9 mouse cellular contexts compared by ENCODE assay signal in genomic region chr12:86775561-86776280, GRCm38 (mm10). TPM values are rescaled to one million over a fixed set of nuclear protein-coding genes. Genes with fewer than 3 reads are reported as not detected.
DNase-seq lines count a peak whose midpoint lies in the region; ATAC-seq and TF ChIP-seq lines count a peak whose summit lies in the region.
"Had no signal": no experiment of that assay in that cellular context is flagged by ENCODE, and none has a peak within 500 bp of the region (broad histone marks: within the 10 kb centered on the region; RNA-seq: fewer than 3 reads in every experiment).

No protein-coding gene starts in this region.

- H3K9me3 ChIP-seq in limb, embryonic 12.5 days: no peaks in the 10 kb centered on the region
- no peaks in the 10 kb centered on the region for H3K9me3 ChIP-seq in limb, embryonic 10.5 days (replicated peaks)
- H3K9me3 ChIP-seq in intestine, embryonic 15.5 days: no peaks in the 10 kb centered on the region

- ATAC-seq in limb, embryonic 12.5 days (ENCODE audit: insufficient number of reproducible peaks, insufficient read depth, low FRiP score, low TSS enrichment, low read depth): no peak
- ATAC-seq in intestine, embryonic 15.5 days: peak; percentile 61
- no peak for ATAC-seq in activated CD4-positive, CD25-positive, alpha-beta regulatory T cell, adult 4 months

- no peaks in the 10 kb centered on the region for H3K27me3 ChIP-seq in limb, embryonic 12.5 days
- H3K27me3 ChIP-seq in limb, embryonic 10.5 days (ENCODE audit: low read depth, poor library complexity, severe bottlenecking): no peaks in the 10 kb centered on the region
- no peaks in the 10 kb centered on the region for H3K27me3 ChIP-seq in intestine, embryonic 15.5 days (replicated peaks)
- no peaks in the 10 kb centered on the region for H3K27me3 ChIP-seq in small intestine, adult 2 months (ENCODE audit: control insufficient read depth, insufficient read depth, low read length)

- no peaks in the 10 kb centered on the region for H3K36me3 ChIP-seq in limb, embryonic 12.5 days
- no peaks in the 10 kb centered on the region for H3K36me3 ChIP-seq in limb, embryonic 10.5 days
- H3K36me3 ChIP-seq in intestine, embryonic 15.5 days: no peaks in the 10 kb centered on the region
- H3K36me3 ChIP-seq in small intestine, adult 2 months (ENCODE audit: control insufficient read depth, insufficient read depth, low read length): no peaks in the 10 kb centered on the region

- intact Hi-C loops in gastrocnemius, adult 2 months (cut with DNase I): loop anchor here (2.0 kb wide), 1 partner anchor 19 kb away; no protein-coding TSS in a partner anchor

- H3K4me1 ChIP-seq in limb, embryonic 12.5 days (replicated peaks): no peaks in the 10 kb centered on the region
- peaks cover 17% of the 10 kb centered on the region for H3K4me1 ChIP-seq in limb, embryonic 10.5 days
- peaks cover 3% of the 10 kb centered on the region; the same call in 1 of the 2 replicates for H3K4me1 ChIP-seq in intestine, embryonic 15.5 days (replicated peaks)
- H3K4me1 ChIP-seq in small intestine, adult 2 months (ENCODE audit: control insufficient read depth, insufficient read depth, insufficient read length, low read length): no peaks in the 10 kb centered on the region

- 0 out of 2 replicates have a peak, but pooled peaks have one; percentile 1 for TF ChIP-seq CTCF in gastrocnemius, adult 2 months (IDR thresholded peaks at IDR 0.05)
- TF ChIP-seq CTCF in small intestine, adult 2 months (IDR thresholded peaks at IDR 0.05; ENCODE audit: extremely low read depth, insufficient read length, insufficient replicate concordance, low read depth, low read length): no peak

- no peak overlapping the region for H3K4me3 ChIP-seq in limb, embryonic 12.5 days (replicated peaks)
- H3K4me3 ChIP-seq in limb, embryonic 10.5 days: no peak overlapping the region
- H3K4me3 ChIP-seq in gastrocnemius, adult 2 months: no peak overlapping the region
- no peak overlapping the region for H3K4me3 ChIP-seq in intestine, embryonic 15.5 days (replicated peaks)
- H3K4me3 ChIP-seq in small intestine, adult 2 months (ENCODE audit: low read depth, low read length): no peak overlapping the region

- no peak for TF ChIP-seq POLR2A in small intestine, adult 2 months (IDR thresholded peaks at IDR 0.05; ENCODE audit: low read depth, low read length)

- WGBS in limb, embryonic 12.5 days: 78% methylated on average over 7 of the region's 7 CpGs
- 80% methylated on average over 7 of the region's 7 CpGs for WGBS in limb, embryonic 10.5 days
- WGBS in intestine, embryonic 15.5 days: 59% methylated on average over 7 of the region's 7 CpGs
- WGBS in small intestine, adult 2 months: 70% methylated on average over 7 of the region's 7 CpGs

- no peak overlapping the region for H3K9ac ChIP-seq in limb, embryonic 12.5 days (replicated peaks)
- H3K9ac ChIP-seq in intestine, embryonic 15.5 days: no peak overlapping the region

- H3K4me2 ChIP-seq in limb, embryonic 12.5 days: no peak overlapping the region
- H3K4me2 ChIP-seq in intestine, embryonic 15.5 days (replicated peaks): no peak overlapping the region

- no peak for DNase-seq in limb, embryonic 10.5 days (ENCODE audit: low spot score)
- peak; percentile 86 for DNase-seq in gastrocnemius, adult 2 months
- no peak for DNase-seq in embryo, embryonic 9.5 days (ENCODE audit: extremely low spot score)
- no peak for DNase-seq in layer of hippocampus, adult 18-20 months (ENCODE audit: low spot score in 2 of 2)

- H3K27ac ChIP-seq in limb, embryonic 12.5 days: 0 out of 2 replicates have a peak overlapping the region, but pooled peaks have one; percentile 23
- no peak overlapping the region for H3K27ac ChIP-seq in limb, embryonic 10.5 days
- peak overlapping the region; percentile 89 for H3K27ac ChIP-seq in gastrocnemius, adult 2 months
- peak overlapping the region; percentile 67 for H3K27ac ChIP-seq in intestine, embryonic 15.5 days
- peak overlapping the region; percentile 70 for H3K27ac ChIP-seq in small intestine, adult 2 months (ENCODE audit: insufficient read depth, low read depth, low read length)
- H3K27ac ChIP-seq: kidney, postnatal 0 days had no signal

RNA-seq across cellular contexts. Expression of gene Lrrc74a, which starts 41.6 kb away (rescaled TPM):
- not detected in 2 replicates for polyA plus RNA-seq in limb, embryonic 12.5 days (2016; fragmentation: Nextera tagmentation; extraction: Ambion mirVana)
- polyA plus RNA-seq in limb, embryonic 10.5 days (2016; fragmentation: Nextera tagmentation; extraction: Ambion mirVana): not detected in 2 replicates
- not detected for total RNA-seq in gastrocnemius, adult 2 months (2021)
- not detected in 2 replicates for polyA plus RNA-seq in intestine, embryonic 15.5 days (2015; fragmentation: Nextera tagmentation; extraction: Ambion mirVana)
- not detected in 2 replicates for polyA plus RNA-seq in small intestine, adult 2 months (2012; rRNA removed)
- not detected for total RNA-seq in layer of hippocampus, adult 18-20 months (2021)
- not detected for polyA plus RNA-seq in activated CD4-positive, CD25-positive, alpha-beta regulatory T cell, adult 4 months (2017; shearing (Covaris generic))
- polyA plus RNA-seq: kidney, postnatal 0 days had no signal

RNA-seq across cellular contexts. Expression of gene Angel1, which starts 49.5 kb away (rescaled TPM):
- polyA plus RNA-seq in limb, embryonic 12.5 days (2016; fragmentation: Nextera tagmentation; extraction: Ambion mirVana): 15.1 and 15.8 TPM in 2 replicates
- polyA plus RNA-seq in limb, embryonic 10.5 days (2016; fragmentation: Nextera tagmentation; extraction: Ambion mirVana): 11.0 and 11.9 TPM in 2 replicates
- 1 to 10 TPM; 3.9 to 4.8 TPM for total RNA-seq in gastrocnemius, adult 2 months (2021)
- 5.2 and 5.6 TPM in 2 replicates for polyA plus RNA-seq in intestine, embryonic 15.5 days (2015; fragmentation: Nextera tagmentation; extraction: Ambion mirVana)
- 2.0 and 2.4 TPM in 2 replicates for polyA plus RNA-seq in small intestine, adult 2 months (2012; rRNA removed)
- 1 to 10 TPM; 5.0 to 5.7 TPM for total RNA-seq in layer of hippocampus, adult 18-20 months (2021)
- 1 to 10 TPM; 4.0 to 5.7 TPM for polyA plus RNA-seq in activated CD4-positive, CD25-positive, alpha-beta regulatory T cell, adult 4 months (2017; shearing (Covaris generic))
